Mouse (Mus musculus): ENCODE results near the gene Krtap1-5.

Krtap1-5 gene

DNA sequence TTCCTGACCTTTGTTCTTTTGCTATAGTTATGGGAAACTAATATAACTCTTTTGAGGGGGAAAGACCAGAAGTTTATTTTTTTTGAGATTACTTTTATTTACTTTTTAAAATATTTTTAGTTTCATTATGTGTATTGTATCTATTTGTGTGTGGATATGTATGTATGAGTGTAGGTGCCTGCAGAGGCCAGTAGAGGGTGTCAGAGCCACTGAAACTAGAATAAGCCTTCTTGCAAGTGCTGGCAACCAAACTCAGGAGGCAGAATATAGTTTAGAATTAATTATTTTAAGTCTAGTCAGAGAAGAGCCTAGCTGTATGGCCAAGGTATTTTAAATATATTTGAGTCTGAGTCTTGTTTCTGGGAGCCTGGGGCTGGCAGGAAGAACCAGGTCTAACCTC, 32.9 kb downstream of the Krtap1-5 start:
- DNase-seq (ENCODE audit: low spot score), result no peak

DNA sequence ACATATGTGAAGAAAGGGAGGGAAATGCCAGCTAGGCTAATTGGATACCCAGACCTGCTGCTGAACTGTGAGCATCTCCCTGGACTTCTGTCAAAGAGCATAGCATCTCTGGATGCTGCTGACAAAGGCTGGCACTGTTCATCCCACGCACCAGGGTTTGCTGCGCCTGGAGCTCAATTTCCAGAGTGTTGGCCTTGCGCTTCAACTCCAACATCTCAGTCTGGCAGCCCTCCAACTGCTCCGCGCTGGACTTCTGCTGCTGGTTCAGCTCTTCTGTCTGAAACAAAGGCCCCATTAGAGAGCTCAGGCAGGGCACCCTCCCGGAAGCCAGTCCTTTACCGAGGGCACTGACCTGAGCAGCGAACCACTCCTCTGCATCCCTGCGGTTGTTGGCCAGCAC, 41.1 kb downstream of the Krtap1-5 start:
- DNase-seq (ENCODE audit: low spot score), result no peak

All from urinary bladder, postnatal 25 days (tissue).